Mouse (Mus musculus) C2C12 (cell line): ENCODE results near the gene Fas.

ENCODE experiments used
- CTCF ChIP-seq: IDR thresholded peaks from one replicate; pipeline ENCODE4 v1.5.1; 2011; ENCODE audit not compliant: control insufficient read depth, insufficient read depth, insufficient read length
- FOSL1 ChIP-seq: IDR thresholded peaks from one replicate; pipeline ENCODE4 v1.8.0; 2011; ENCODE audit warnings: mild to moderate bottlenecking, low read length; ENCODE audit not compliant: poor library complexity, insufficient read depth, severe bottlenecking
- MAX ChIP-seq: IDR thresholded peaks from one replicate; pipeline ENCODE4 v1.6.1; 2011; ENCODE audit warnings: mild to moderate bottlenecking, control low read depth

- no peak for TF ChIP-seq CTCF
- TF ChIP-seq FOSL1 = no peak
- TF ChIP-seq MAX = no peak
Measured at GRCm38 (mm10) chr19:34295442-34295841, 5.0 kb downstream of the Fas start.
